Mouse (Mus musculus) activated CD4-positive, CD25-positive, alpha-beta regulatory T cell (primary cell): ENCODE measurements around the gene Serpinb9c. TPM values are rescaled to one million over a fixed set of nuclear protein-coding genes. Genes with fewer than 3 reads are reported as not detected.

Experiments used
- polyA plus RNA-seq, 2 experiments: library from polyadenylated mRNA; unstranded; fragments of 100-300 nt; shearing (Covaris generic); gene quantifications; one replicate each; pipeline ENCODE4 v1.2.1; 2017

The Serpinb9c gene
- not detected for polyA plus RNA-seq

GRCm38 (mm10) chr13:33159642-33160041, at the start of gene Serpinb9c:
Gene Serpinb9c (minus strand): TSS chr13:33159742.

DNA sequence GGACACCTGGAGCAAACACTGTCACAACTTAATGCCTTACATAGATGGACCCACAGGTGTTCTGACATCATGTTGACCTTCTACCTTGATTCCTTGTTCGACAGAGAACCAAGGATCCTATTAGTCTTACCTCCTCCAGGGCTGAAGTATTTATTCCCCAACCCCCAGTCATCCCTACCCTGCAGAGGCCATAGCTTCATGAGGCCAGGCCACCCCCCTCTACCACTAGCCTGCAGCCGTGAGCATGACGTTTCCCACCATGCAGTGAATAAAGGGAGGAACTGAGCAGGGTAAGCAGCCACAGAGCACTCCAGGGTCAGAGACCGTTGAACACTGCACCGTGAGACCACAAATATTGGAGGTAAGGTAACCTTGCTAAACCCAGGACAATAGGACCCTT, 33.1 kb upstream of the Serpinb9c start, which contains the start of gene Serpinb9d:
Gene Serpinb9d, plus strand, starts transcription at position 301 of the 400 bp plus-strand sequence.

Other genes starting within 250 kb of the Serpinb9c start
- gene Serpinb6b, start 194.5 kb downstream of the Serpinb9c start, polyA plus RNA-seq: 10 to 100 TPM; 15.8 to 20.9 TPM
- gene Serpinb9, start 156.5 kb downstream of the Serpinb9c start, polyA plus RNA-seq: 10 to 100 TPM; 19.9 TPM
- not detected for gene Serpinb9b, start 132.3 kb downstream of the Serpinb9c start, polyA plus RNA-seq
- not detected for gene Serpinb1b, start 81.2 kb downstream of the Serpinb9c start, polyA plus RNA-seq
- under 1 TPM in 1 of 2 experiments, not detected in 1; 0.21 TPM for gene Serpinb9d, start 33.2 kb upstream of the Serpinb9c start, polyA plus RNA-seq
- not detected for gene Serpinb9e, start 89.9 kb upstream of the Serpinb9c start, polyA plus RNA-seq
- under 1 TPM in 1 of 2 experiments, not detected in 1; 0.14 TPM for gene Serpinb9f, start 164.3 kb upstream of the Serpinb9c start, polyA plus RNA-seq
- not detected for gene Gm11397, start 236.0 kb upstream of the Serpinb9c start, polyA plus RNA-seq